Mouse (Mus musculus) neural tube, embryonic 15.5 days (tissue): ENCODE measurements around the gene Aldh1a2. TPM values are rescaled to one million over a fixed set of nuclear protein-coding genes. Genes with fewer than 3 reads are reported as not detected.
A peak's percentile ranks its signal among the peaks of the same experiment; 100 is the strongest.

Experiments
- ATAC-seq: fragments of 200-750 bp; cut with Nextera tagmentation; 2 replicates; pipeline ENCODE4 v1.8.0; 2017; ENCODE audit warnings: mild to moderate bottlenecking, moderate TSS enrichment, moderate library complexity; ENCODE audit not compliant: low FRiP score
- H3K27ac ChIP-seq: fragments of 300-500 bp; sonication (generic); replicated peaks from 2 replicates; pipeline ENCODE4 v1.5.1; 2015; ENCODE audit warnings: mild to moderate bottlenecking, inconsistent platforms
- H3K27me3 ChIP-seq: fragments of 300-500 bp; sonication (generic); replicated peaks from 2 replicates; pipeline ENCODE4 v1.6.1; 2015; ENCODE audit warnings: inconsistent platforms
- H3K36me3 ChIP-seq: fragments of 300-500 bp; sonication (generic); 2 replicates; pipeline ENCODE4 v1.6.1; 2015; ENCODE audit warnings: inconsistent platforms
- H3K4me1 ChIP-seq: fragments of 300-500 bp; sonication (generic); 2 replicates; pipeline ENCODE4 v1.6.1; 2015; ENCODE audit warnings: inconsistent platforms
- H3K4me2 ChIP-seq: fragments of 300-500 bp; sonication (generic); 2 replicates; pipeline ENCODE4 v1.6.1; 2015; ENCODE audit warnings: inconsistent platforms, mild to moderate bottlenecking, moderate library complexity
- H3K4me3 ChIP-seq: fragments of 300-500 bp; sonication (generic); replicated peaks from 2 replicates; pipeline ENCODE4 v1.5.1; 2015; ENCODE audit warnings: mild to moderate bottlenecking, inconsistent platforms
- H3K9ac ChIP-seq: fragments of 300-500 bp; sonication (generic); replicated peaks from 2 replicates; pipeline ENCODE4 v1.6.1; 2015; ENCODE audit warnings: mild to moderate bottlenecking, inconsistent platforms
- H3K9me3 ChIP-seq: fragments of 300-500 bp; sonication (generic); replicated peaks from 2 replicates; pipeline ENCODE4 v1.6.1; 2016; ENCODE audit warnings: inconsistent platforms
- WGBS: fragments of 180-500 bp; shearing (Covaris S2); methylation state at CpG from one replicate; pipeline ENCODE4 v1.1.7; 2015; ENCODE audit warnings: mixed read lengths; 5-methylcytosine and 5-hydroxymethylcytosine counted together
- polyA plus RNA-seq: library from polyadenylated mRNA; unstranded; fragments of >200 nt; fragmentation: Nextera tagmentation; extraction: Ambion mirVana; gene quantifications from 2 replicates; pipeline ENCODE4 v1.2.1, GENCODE M21; 2015

Gene Aldh1a2
- polyA plus RNA-seq, 1 experiment from 2014 or later: 61.3 TPM

GRCm38 (mm10) chr9:71270205-71270604 lies 54.6 kb downstream of the Aldh1a2 start:
- Histone ChIP-seq H3K4me2 (no peak overlapping the region), H3K9ac (no peak overlapping the region)

GRCm38 (mm10) chr9:71276149-71276721 lies 60.6 kb downstream of the Aldh1a2 start:
- ATAC-seq: peak; percentile 47; the same call in 1 of the 2 replicates
- H3K27me3 ChIP-seq: 0 out of 2 replicates have a peak, but pooled peaks cover 1% of the 10 kb centered on the region
- peaks cover 8% of the 10 kb centered on the region; the same call in 1 of the 2 replicates for H3K4me1 ChIP-seq
- H3K4me2 ChIP-seq: peak overlapping the region; percentile 4; the same call in 1 of the 2 replicates
- H3K4me3 ChIP-seq: no peak overlapping the region
- H3K36me3 ChIP-seq: no peaks in the 10 kb centered on the region
- H3K9me3 ChIP-seq: no peaks in the 10 kb centered on the region
- peak overlapping the region; percentile 71; the same call in 1 of the 2 replicates for H3K27ac ChIP-seq
- no peak overlapping the region for H3K9ac ChIP-seq
- WGBS: 49% methylated on average over 14 of the region's 14 CpGs

More at GRCm38 (mm10) chr9:71270205-71270604, 54.6 kb downstream of the Aldh1a2 start:
- 93% methylated on average over 3 of the region's 3 CpGs for WGBS
- H3K4me1 ChIP-seq: no peaks in the 10 kb centered on the region
- H3K4me3 ChIP-seq: no peak overlapping the region
- no peaks in the 10 kb centered on the region for H3K27me3 ChIP-seq
- H3K36me3 ChIP-seq: no peaks in the 10 kb centered on the region
- H3K9me3 ChIP-seq: no peaks in the 10 kb centered on the region
- ATAC-seq: no peak
- H3K27ac ChIP-seq: no peak overlapping the region

GRCm38 (mm10) chr9:71278741-71279140 lies 63.2 kb downstream of the Aldh1a2 start:
- no peak for ATAC-seq
- WGBS: 90% methylated on average over 4 of the region's 4 CpGs
- no peaks in the 10 kb centered on the region for H3K36me3 ChIP-seq
- H3K4me3 ChIP-seq: no peak overlapping the region
- H3K4me1 ChIP-seq: peaks cover 8% of the 10 kb centered on the region; the same call in 1 of the 2 replicates
- no peak overlapping the region for H3K27ac ChIP-seq
- H3K4me2 ChIP-seq: no peak overlapping the region
- H3K9me3 ChIP-seq: no peaks in the 10 kb centered on the region
- no peak overlapping the region for H3K9ac ChIP-seq
- 0 out of 2 replicates have a peak, but pooled peaks cover 3% of the 10 kb centered on the region for H3K27me3 ChIP-seq

- Histone ChIP-seq H3K9ac (no peak overlapping the region), H3K9me3 (no peaks in the 10 kb centered on the region), H3K4me2 (no peak overlapping the region), H3K27ac (no peak overlapping the region), H3K4me3 (no peak overlapping the region), H3K4me1 (no peaks in the 10 kb centered on the region), H3K27me3 (0 out of 2 replicates have a peak, but pooled peaks cover 3% of the 10 kb centered on the region), H3K36me3 (no peaks in the 10 kb centered on the region)
- ATAC-seq: no peak
- WGBS: 89% methylated on average over 7 of the region's 7 CpGs
Observed at GRCm38 (mm10) chr9:71283156-71283555, 67.6 kb downstream of the Aldh1a2 start.

- 0 out of 2 replicates have a peak, but pooled peaks cover 3% of the 10 kb centered on the region for H3K27me3 ChIP-seq
- WGBS: 99% methylated on average over 3 of the region's 3 CpGs
Observed at GRCm38 (mm10) chr9:71285231-71285630, 69.6 kb downstream of the Aldh1a2 start.

GRCm38 (mm10) chr9:71286420-71286819 lies 70.8 kb downstream of the Aldh1a2 start:
- 88% methylated on average over 9 of the region's 9 CpGs for WGBS
- Histone ChIP-seq H3K36me3 (no peaks in the 10 kb centered on the region), H3K9me3 (no peaks in the 10 kb centered on the region), H3K4me2 (no peak overlapping the region), H3K4me1 (no peaks in the 10 kb centered on the region), H3K9ac (no peak overlapping the region), H3K27me3 (no peaks in the 10 kb centered on the region), H3K4me3 (no peak overlapping the region), H3K27ac (no peak overlapping the region)
- no peak for ATAC-seq

More at GRCm38 (mm10) chr9:71285231-71285630, 69.6 kb downstream of the Aldh1a2 start:
- Histone ChIP-seq H3K4me2 (no peak overlapping the region), H3K4me1 (no peaks in the 10 kb centered on the region), H3K36me3 (no peaks in the 10 kb centered on the region), H3K9me3 (no peaks in the 10 kb centered on the region), H3K9ac (no peak overlapping the region), H3K27ac (no peak overlapping the region), H3K4me3 (no peak overlapping the region)
- ATAC-seq: no peak

- Histone ChIP-seq H3K27me3 (no peaks in the 10 kb centered on the region), H3K27ac (no peak overlapping the region), H3K9me3 (no peaks in the 10 kb centered on the region), H3K4me3 (no peak overlapping the region), H3K9ac (no peak overlapping the region), H3K36me3 (no peaks in the 10 kb centered on the region), H3K4me1 (no peaks in the 10 kb centered on the region), H3K4me2 (no peak overlapping the region)
- WGBS: 88% methylated on average over 6 of the region's 6 CpGs
- ATAC-seq: no peak
Observed at GRCm38 (mm10) chr9:71288738-71289137, 73.1 kb downstream of the Aldh1a2 start.

- Histone ChIP-seq H3K36me3 (no peaks in the 10 kb centered on the region), H3K4me1 (no peaks in the 10 kb centered on the region), H3K9ac (no peak overlapping the region), H3K27ac (no peak overlapping the region), H3K4me2 (no peak overlapping the region), H3K4me3 (no peak overlapping the region), H3K9me3 (no peaks in the 10 kb centered on the region), H3K27me3 (no peaks in the 10 kb centered on the region)
- ATAC-seq: no peak
- 91% methylated on average over 3 of the region's 3 CpGs for WGBS
Observed at GRCm38 (mm10) chr9:71289810-71290209, 74.2 kb downstream of the Aldh1a2 start.

- Histone ChIP-seq H3K36me3 (no peaks in the 10 kb centered on the region), H3K4me1 (no peaks in the 10 kb centered on the region), H3K9me3 (no peaks in the 10 kb centered on the region), H3K9ac (no peak overlapping the region), H3K4me2 (no peak overlapping the region), H3K27ac (no peak overlapping the region), H3K27me3 (no peaks in the 10 kb centered on the region), H3K4me3 (no peak overlapping the region)
- no peak for ATAC-seq
- WGBS: 93% methylated on average over 1 of the region's 1 CpGs
Observed at GRCm38 (mm10) chr9:71290730-71291129, 75.1 kb downstream of the Aldh1a2 start.

- ATAC-seq: no peak
- Histone ChIP-seq H3K4me3 (no peak overlapping the region), H3K9ac (no peak overlapping the region), H3K27me3 (no peaks in the 10 kb centered on the region), H3K9me3 (no peaks in the 10 kb centered on the region), H3K36me3 (no peaks in the 10 kb centered on the region), H3K4me1 (no peaks in the 10 kb centered on the region), H3K27ac (no peak overlapping the region), H3K4me2 (no peak overlapping the region)
- 77% methylated on average over 8 of the region's 8 CpGs for WGBS
Observed at GRCm38 (mm10) chr9:71295501-71295900, 79.9 kb downstream of the Aldh1a2 start.

GRCm38 (mm10) chr9:71303594-71303993 lies 88.0 kb downstream of the Aldh1a2 start:
- no peak overlapping the region for H3K4me3 ChIP-seq
- H3K9ac ChIP-seq: no peak overlapping the region
- H3K36me3 ChIP-seq: no peaks in the 10 kb centered on the region
- ATAC-seq: no peak
- H3K4me2 ChIP-seq: no peak overlapping the region
- no peaks in the 10 kb centered on the region for H3K9me3 ChIP-seq
- no peaks in the 10 kb centered on the region for H3K27me3 ChIP-seq
- no peaks in the 10 kb centered on the region; the same call in 1 of the 2 replicates for H3K4me1 ChIP-seq
- no peak overlapping the region for H3K27ac ChIP-seq
- 60% methylated on average over 2 of the region's 2 CpGs for WGBS

GRCm38 (mm10) chr9:71307106-71307789 lies 91.7 kb downstream of the Aldh1a2 start:
- Histone ChIP-seq H3K4me1 (no peaks in the 10 kb centered on the region; the same call in 1 of the 2 replicates), H3K9me3 (no peaks in the 10 kb centered on the region), H3K4me2 (no peak overlapping the region), H3K36me3 (no peaks in the 10 kb centered on the region), H3K27me3 (no peaks in the 10 kb centered on the region), H3K4me3 (no peak overlapping the region), H3K27ac (no peak overlapping the region), H3K9ac (no peak overlapping the region)
- WGBS: 63% methylated on average over 9 of the region's 9 CpGs
- no peak for ATAC-seq
